Mouse (Mus musculus): ENCODE results near the gene Tmem239. TPM values are rescaled to one million over a fixed set of nuclear protein-coding genes. Genes with fewer than 3 reads are reported as not detected.

The Tmem239 gene
- total RNA-seq, 2 experiments from 2014 or later, result not detected

- DNase-seq, result peak; percentile 92
- intact Hi-C loops (cut with DNase I), result loop anchor here (5.0 kb wide), 1 partner anchor 72 kb away; no protein-coding TSS in a partner anchor
Measured at GRCm38 (mm10) chr2:130449794-130450433, 43.6 kb downstream of the Tmem239 start, which contains the start of gene Ptpra. Gene Ptpra (plus strand): TSS chr2:130450278.

- intact Hi-C loops (cut with DNase I), result loop anchor here (5.0 kb wide), 1 partner anchor 72 kb away; no protein-coding TSS in a partner anchor
- DNase-seq, result peak; percentile 58
Measured at GRCm38 (mm10) chr2:130450434-130450796, 44.1 kb downstream of the Tmem239 start.

- intact Hi-C loops (cut with DNase I), result loop anchor here (5.0 kb wide), 1 partner anchor 71 kb away; no protein-coding TSS in a partner anchor
- no peak for DNase-seq
Measured at GRCm38 (mm10) chr2:130451086-130451726, 44.9 kb downstream of the Tmem239 start.

- intact Hi-C loops (cut with DNase I), result loop anchor here (5.0 kb wide), 1 partner anchor 71 kb away; no protein-coding TSS in a partner anchor
- DNase-seq, result no peak
Measured at GRCm38 (mm10) chr2:130451727-130452090, 45.4 kb downstream of the Tmem239 start.

- DNase-seq, result no peak
Measured at GRCm38 (mm10) chr2:130452266-130452665, 46.0 kb downstream of the Tmem239 start.

GRCm38 (mm10) chr2:130453421-130453820, 47.1 kb downstream of the Tmem239 start:
- no peak for DNase-seq
- intact Hi-C loops (cut with DNase I), result loop anchor here (5.0 kb wide), 1 partner anchor 69 kb away; no protein-coding TSS in a partner anchor

More at GRCm38 (mm10) chr2:130452266-130452665, 46.0 kb downstream of the Tmem239 start:
- intact Hi-C loops (cut with DNase I), result loop anchor here (5.0 kb wide), 1 partner anchor 70 kb away; no protein-coding TSS in a partner anchor

- intact Hi-C loops (cut with DNase I), result loop anchor here (5.0 kb wide), 1 partner anchor 67 kb away; no protein-coding TSS in a partner anchor
- DNase-seq, result peak; percentile 82
Measured at GRCm38 (mm10) chr2:130454748-130455370, 48.6 kb downstream of the Tmem239 start.

Other genes starting within 250 kb of the Tmem239 start
- 100 to 1,000 TPM; 131 to 148 TPM for gene Snrpb, start 227.1 kb upstream of the Tmem239 start, total RNA-seq (2021)
- not detected for gene Tmc2, start 211.3 kb upstream of the Tmem239 start, total RNA-seq (2021)
- gene Nop56, start 132.0 kb upstream of the Tmem239 start, total RNA-seq (2021), result 100 to 1,000 TPM; 187 to 188 TPM
- 100 to 1,000 TPM; 143 to 150 TPM for gene Idh3b, start 121.9 kb upstream of the Tmem239 start, total RNA-seq (2021)
- gene Ebf4, start 111.3 kb upstream of the Tmem239 start, total RNA-seq (2021), result 10 to 100 TPM; 11.7 to 16.5 TPM
- gene Cpxm1, start 8.9 kb upstream of the Tmem239 start, total RNA-seq (2021), result 10 to 100 TPM; 25.2 to 26.4 TPM
- gene Gm28372, start 1.2 kb upstream of the Tmem239 start, total RNA-seq (2021), result not detected
- gene 1700020A23Rik, start 1.2 kb upstream of the Tmem239 start, total RNA-seq (2021), result not detected
- gene Vps16, start 17.9 kb downstream of the Tmem239 start, total RNA-seq (2021), result 100 to 1,000 TPM in 1 of 2 experiments, 10 to 100 TPM in 1; 96.4 to 113 TPM
- gene Pced1a, start 18.2 kb downstream of the Tmem239 start, total RNA-seq (2021), result 10 to 100 TPM; 31.7 to 33.2 TPM
- gene Ptpra, start 43.8 kb downstream of the Tmem239 start, total RNA-seq (2021), result 100 to 1,000 TPM; 243 to 247 TPM
- gene Mrps26, start 157.3 kb downstream of the Tmem239 start, total RNA-seq (2021), result 10 to 100 TPM; 56.6 to 60.0 TPM
- 1 to 10 TPM in 1 of 2 experiments, under 1 TPM in 1; 0.88 to 1.0 TPM for gene Oxt, start 169.7 kb downstream of the Tmem239 start, total RNA-seq (2021)
- 10 to 100 TPM in 1 of 2 experiments, 1 to 10 TPM in 1; 2.1 to 21.1 TPM for gene Avp, start 176.1 kb downstream of the Tmem239 start, total RNA-seq (2021)
- 1 to 10 TPM; 7.8 to 9.7 TPM for gene Fastkd5, start 223.5 kb downstream of the Tmem239 start, total RNA-seq (2021)
- gene Ubox5, start 223.6 kb downstream of the Tmem239 start, total RNA-seq (2021), result 1 to 10 TPM; 8.8 to 9.1 TPM
- gene Lzts3, start 236.3 kb downstream of the Tmem239 start, total RNA-seq (2021), result 10 to 100 TPM; 29.0 to 34.9 TPM

Measured in left cerebral cortex, postnatal 4 days (tissue).